In genomic region chr16:38285801-38286200, GRCm38 (mm10) we compare ENCODE assay signal across 36 mouse cellular contexts. TPM values are rescaled to one million over a fixed set of nuclear protein-coding genes. Genes with fewer than 3 reads are reported as not detected.
DNase-seq lines count a peak whose midpoint lies in the region; ATAC-seq and TF ChIP-seq lines count a peak whose summit lies in the region.
"Had no signal": no experiment of that assay in that cellular context is flagged by ENCODE, and none has a peak within 500 bp of the region (broad histone marks: within the 10 kb centered on the region; RNA-seq: fewer than 3 reads in every experiment).

No protein-coding gene starts in this region.

- no peaks in the 10 kb centered on the region for H3K9me3 ChIP-seq in liver, embryonic 15.5 days (replicated peaks)
- H3K9me3 ChIP-seq: embryonic facial prominence, embryonic 13.5 days; forebrain, embryonic 10.5 days; hindbrain, embryonic 13.5 days; limb, embryonic 10.5 days; limb, embryonic 15.5 days; lung, embryonic 15.5 days; megakaryocyte, embryonic 14.5 days; midbrain, embryonic 12.5 days had no signal

- no peak overlapping the region for H3K4me2 ChIP-seq in liver, embryonic 15.5 days
- H3K4me2 ChIP-seq: embryonic facial prominence, embryonic 13.5 days; heart, embryonic 11.5 days; hindbrain, embryonic 13.5 days; limb, embryonic 15.5 days; lung, embryonic 15.5 days; midbrain, embryonic 12.5 days had no signal

- TF ChIP-seq POLR2A in liver, adult 2 months (IDR thresholded peaks at IDR 0.05; ENCODE audit: extremely low read depth, insufficient read depth, low read length), result no peak
- no peak for TF ChIP-seq POLR2A in thymus, adult 2 months (IDR thresholded peaks at IDR 0.05; ENCODE audit: control insufficient read depth, extremely low read depth, insufficient read depth, low read length, poor library complexity)

- TF ChIP-seq CTCF in liver, adult 2 months (IDR thresholded peaks at IDR 0.05; ENCODE audit: low read depth, low read length), result no peak
- TF ChIP-seq CTCF in thymus, adult 2 months (IDR thresholded peaks at IDR 0.05; ENCODE audit: borderline replicate concordance, control insufficient read depth, extremely low read depth, insufficient read depth, low read length, poor library complexity), result no peak

- H3K9ac ChIP-seq in liver, adult 2 months (ENCODE audit: low read depth, low read length), result peak overlapping the region; percentile 49
- no peak overlapping the region for H3K9ac ChIP-seq in liver, embryonic 15.5 days
- H3K9ac ChIP-seq: embryonic facial prominence, embryonic 13.5 days; forebrain, postnatal 0 days; hindbrain, embryonic 13.5 days; limb, embryonic 15.5 days; lung, embryonic 15.5 days; midbrain, embryonic 12.5 days had no signal

- peak overlapping the region; percentile 87 for H3K27ac ChIP-seq in liver, adult 2 months (replicated peaks; ENCODE audit: insufficient read depth, low read depth, low read length)
- H3K27ac ChIP-seq in liver, embryonic 15.5 days (replicated peaks), result peak overlapping the region; percentile 72
- H3K27ac ChIP-seq in thymus, adult 2 months (ENCODE audit: control insufficient read depth, insufficient read depth, low read length), result no peak overlapping the region
- H3K27ac ChIP-seq: embryonic facial prominence, embryonic 13.5 days; forebrain, embryonic 10.5 days; hindbrain, embryonic 13.5 days; kidney, postnatal 0 days; limb, embryonic 10.5 days; limb, embryonic 15.5 days; lung, embryonic 15.5 days; midbrain, embryonic 12.5 days had no signal

- WGBS in liver, adult 2 months, result 25% methylated on average over 7 of the region's 7 CpGs
- 56% methylated on average over 7 of the region's 7 CpGs for WGBS in liver, embryonic 15.5 days (ENCODE audit: insufficient replicate concordance)
- 92% methylated on average over 7 of the region's 7 CpGs for WGBS in thymus, adult 2 months

- ATAC-seq in liver, embryonic 15.5 days (ENCODE audit: insufficient read depth), result no peak
- ATAC-seq in megakaryocyte, adult 5-6 weeks (ENCODE audit: poor library complexity, severe bottlenecking), result no peak
- ATAC-seq: CD4-positive, CD25-positive, alpha-beta regulatory T cell, adult 4 months; forebrain, postnatal 0 days; intestine, embryonic 16.5 days had no signal

- H3K79me2 ChIP-seq in liver, adult 2 months (ENCODE audit: control insufficient read depth, insufficient read depth, low read length), result peaks cover 15% of the 10 kb centered on the region

- DNase-seq in adrenal gland, adult 2 months, result peak; percentile 47
- no peak for DNase-seq in adrenal gland, postnatal 25 days
- DNase-seq in liver, adult 2 months (ENCODE audit: extremely low read depth, low read depth, low spot score), result peak; percentile 100
- DNase-seq in liver, result no peak
- no peak for DNase-seq in testis, postnatal 10 days (ENCODE audit: low spot score)
- DNase-seq in thymus, adult 2 months, result no peak
- DNase-seq: cerebellum, adult 18-20 months; cerebellum, postnatal 10 days; forebrain, postnatal 0 days; gastrocnemius, postnatal 10 days; heart, postnatal 4 days; kidney, postnatal 4 days; layer of hippocampus, postnatal 36 days; thymus, postnatal 25 days had no signal

- H3K4me1 ChIP-seq in liver, adult 2 months (ENCODE audit: control insufficient read depth, insufficient read depth, low read length), result peaks cover 44% of the 10 kb centered on the region
- peaks cover 10% of the 10 kb centered on the region; the same call in 1 of the 2 replicates for H3K4me1 ChIP-seq in liver, embryonic 15.5 days (replicated peaks)
- no peaks in the 10 kb centered on the region for H3K4me1 ChIP-seq in thymus, adult 2 months (replicated peaks; ENCODE audit: control insufficient read depth, insufficient read depth, low read length)
- H3K4me1 ChIP-seq: limb, embryonic 15.5 days; lung, embryonic 15.5 days; midbrain, embryonic 12.5 days had no signal

- peaks cover 5% of the 10 kb centered on the region; the same call in 1 of the 2 replicates for H3K36me3 ChIP-seq in liver, adult 2 months (ENCODE audit: control insufficient read depth, insufficient read depth, low read length)
- no peaks in the 10 kb centered on the region for H3K36me3 ChIP-seq in liver, embryonic 15.5 days (replicated peaks)
- no peaks in the 10 kb centered on the region for H3K36me3 ChIP-seq in thymus, adult 2 months (ENCODE audit: control insufficient read depth, insufficient read depth, low read length)
- H3K36me3 ChIP-seq: embryonic facial prominence, embryonic 13.5 days; forebrain, embryonic 10.5 days; hindbrain, embryonic 13.5 days; limb, embryonic 10.5 days; limb, embryonic 15.5 days; lung, embryonic 15.5 days; midbrain, embryonic 12.5 days had no signal

- no peaks in the 10 kb centered on the region for H3K27me3 ChIP-seq in liver, adult 2 months (ENCODE audit: control insufficient read depth, insufficient read depth, low read length)
- no peaks in the 10 kb centered on the region for H3K27me3 ChIP-seq in liver, embryonic 15.5 days
- no peaks in the 10 kb centered on the region for H3K27me3 ChIP-seq in thymus, adult 2 months (ENCODE audit: control insufficient read depth, insufficient read depth, low read length)
- H3K27me3 ChIP-seq: embryonic facial prominence, embryonic 13.5 days; hindbrain, embryonic 13.5 days; limb, embryonic 15.5 days; lung, embryonic 15.5 days; midbrain, embryonic 12.5 days had no signal

- H3K4me3 ChIP-seq in liver, adult 2 months (ENCODE audit: insufficient read depth, low read depth, low read length), result no peak overlapping the region
- H3K4me3 ChIP-seq in liver, embryonic 15.5 days (replicated peaks), result no peak overlapping the region
- no peak overlapping the region for H3K4me3 ChIP-seq in thymus, adult 2 months (ENCODE audit: control insufficient read depth, insufficient read depth, low read length)
- H3K4me3 ChIP-seq: embryonic facial prominence, embryonic 13.5 days; forebrain, embryonic 10.5 days; hindbrain, embryonic 13.5 days; limb, embryonic 10.5 days; limb, embryonic 15.5 days; lung, embryonic 15.5 days; megakaryocyte, embryonic 14.5 days; midbrain, embryonic 12.5 days had no signal

RNA-seq across cellular contexts. Expression of gene Nr1i2, which starts 8.8 kb away (rescaled TPM):
- under 1 TPM in 1 of 2 experiments, not detected in 1; 0.20 TPM for total RNA-seq in adrenal gland, adult 2 months (2021)
- polyA plus RNA-seq in adrenal gland, adult 2 months (2012; rRNA removed), result not detected in 2 replicates
- not detected in 2 replicates for total RNA-seq in adrenal gland, postnatal 25 days (2021)
- total RNA-seq in liver, adult 2 months (2014; rRNA removed), result 72.3 TPM in 2 replicates
- 45.8 and 53.6 TPM in 2 replicates for polyA plus RNA-seq in liver, adult 2 months (2012; rRNA removed)
- polyA plus RNA-seq in liver, embryonic 15.5 days (2015; fragmentation: Nextera tagmentation; extraction: Ambion mirVana), result 4.8 and 5.3 TPM in 2 replicates
- polyA plus RNA-seq in thymus, adult 2 months (2012; rRNA removed), result 0.16 and 0.19 TPM in 2 replicates
- total RNA-seq in megakaryocyte, adult 5-6 weeks (2015), result not detected in 2 replicates
- not detected in 2 replicates for total RNA-seq in megakaryocyte, adult 5-6 weeks (2017)
- total RNA-seq: adrenal gland, adult 18-20 months; common myeloid progenitor, adult 5-6 weeks; forebrain, postnatal 0 days; gastrocnemius, postnatal 10 days; heart, postnatal 4 days; layer of hippocampus, adult 8-10 months; layer of hippocampus, postnatal 36 days; left cerebral cortex, postnatal 10 days; midbrain, postnatal 0 days had no signal
- polyA plus RNA-seq: brain, embryonic 14.5 days; CD4-positive, CD25-positive, alpha-beta regulatory T cell, adult 4 months; embryonic facial prominence, embryonic 13.5 days; forebrain, embryonic 10.5 days; forebrain, postnatal 0 days; hindbrain, embryonic 13.5 days; limb, embryonic 10.5 days; limb, embryonic 15.5 days; midbrain, embryonic 12.5 days; midbrain, postnatal 0 days; neural tube, embryonic 14.5 days had no signal

RNA-seq across cellular contexts. Expression of gene Maats1, which starts 56.1 kb away (rescaled TPM):
- under 1 TPM; 0.37 to 0.97 TPM for total RNA-seq in adrenal gland, adult 2 months (2021)
- 0.04 TPM in 1 of 2 replicates, not detected in the other for polyA plus RNA-seq in adrenal gland, adult 2 months (2012; rRNA removed)
- total RNA-seq in adrenal gland, postnatal 25 days (2021), result 0.36 and 0.48 TPM in 2 replicates
- total RNA-seq in liver, adult 2 months (2014; rRNA removed), result not detected in 2 replicates
- polyA plus RNA-seq in liver, adult 2 months (2012; rRNA removed), result not detected in 2 replicates
- 0.03 and 0.05 TPM in 2 replicates for polyA plus RNA-seq in liver, embryonic 15.5 days (2015; fragmentation: Nextera tagmentation; extraction: Ambion mirVana)
- polyA plus RNA-seq in thymus, adult 2 months (2012; rRNA removed), result 0.05 and 0.12 TPM in 2 replicates
- not detected in 2 replicates for total RNA-seq in megakaryocyte, adult 5-6 weeks (2015)
- total RNA-seq in megakaryocyte, adult 5-6 weeks (2017), result not detected in 2 replicates
- total RNA-seq: common myeloid progenitor, adult 5-6 weeks had no signal
- polyA plus RNA-seq: limb, embryonic 10.5 days; limb, embryonic 15.5 days; stomach, embryonic 14.5 days had no signal

Comparison
In these comparisons a context has a peak if more than half of its experiments do, and no peak if none do; other contexts are left out.
1. DNase-seq: peak in adrenal gland, adult 2 months (single experiment) and liver, adult 2 months (single experiment); none in adrenal gland, postnatal 25 days (single experiment), liver (single experiment), testis, postnatal 10 days (single experiment) and thymus, adult 2 months (single experiment).
2. RNA of gene Nr1i2, which starts 8.8 kb away (total RNA-seq): 72.3 TPM in liver, adult 2 months; 0.20 TPM in adrenal gland, adult 2 months, not detected in adrenal gland, postnatal 25 days and not detected in megakaryocyte, adult 5-6 weeks; every median in the first group is over 10 times any median in the second.